Mouse (Mus musculus): ENCODE data around the gene Esf1. TPM values are rescaled to one million over a fixed set of nuclear protein-coding genes. Genes with fewer than 3 reads are reported as not detected.
"Not testable (repeated sequence)": the region's sequence is repeated elsewhere in the genome, so short reads cannot be mapped to it uniquely, and the experiment has no call there.

Gene Esf1
- polyA plus RNA-seq, 1 experiment from 2014 or later = 26.2 TPM

- Histone ChIP-seq H3K27me3 (no peaks in the 10 kb centered on the region), H3K27ac (no peak overlapping the region), H3K4me2 (no peak overlapping the region), H3K36me3 (ENCODE audit: poor library complexity, severe bottlenecking) (no peaks in the 10 kb centered on the region), H3K9ac (no peak overlapping the region), H3K4me1 (no peaks in the 10 kb centered on the region), H3K4me3 (no peak overlapping the region), H3K9me3 (replicated peaks) (no peaks in the 10 kb centered on the region)
- 91% methylated on average over 11 of the region's 11 CpGs for WGBS
- no peak for ATAC-seq
Measured at GRCm38 (mm10) chr2:140080747-140081577, 89.4 kb downstream of the Esf1 start.

- H3K27me3 ChIP-seq; H3K4me1 ChIP-seq; ATAC-seq; H3K4me2 ChIP-seq; H3K9me3 ChIP-seq (replicated peaks); H3K36me3 ChIP-seq (ENCODE audit: poor library complexity, severe bottlenecking); H3K9ac ChIP-seq; H3K4me3 ChIP-seq; H3K27ac ChIP-seq: not testable (repeated sequence)
Measured at GRCm38 (mm10) chr2:140079284-140079683, 91.1 kb downstream of the Esf1 start.

GRCm38 (mm10) chr2:140078600-140079280 is 91.6 kb downstream of the Esf1 start:
- ATAC-seq = no peak
- H3K4me2 ChIP-seq = no peak overlapping the region

GRCm38 (mm10) chr2:140077476-140077875 is 92.9 kb downstream of the Esf1 start:
- H3K4me3 ChIP-seq = no peak overlapping the region
- H3K27me3 ChIP-seq = no peaks in the 10 kb centered on the region
- H3K27ac ChIP-seq = no peak overlapping the region
- H3K9me3 ChIP-seq (replicated peaks) = no peaks in the 10 kb centered on the region
- WGBS = 35% methylated on average over 1 of the region's 1 CpGs
- no peaks in the 10 kb centered on the region for H3K4me1 ChIP-seq
- H3K4me2 ChIP-seq = no peak overlapping the region
- H3K9ac ChIP-seq = no peak overlapping the region
- ATAC-seq = no peak
- no peaks in the 10 kb centered on the region for H3K36me3 ChIP-seq (ENCODE audit: poor library complexity, severe bottlenecking)

More at GRCm38 (mm10) chr2:140078600-140079280, 91.6 kb downstream of the Esf1 start:
- 56% methylated on average over 6 of the region's 6 CpGs for WGBS
- Histone ChIP-seq H3K9ac (no peak overlapping the region), H3K36me3 (ENCODE audit: poor library complexity, severe bottlenecking) (no peaks in the 10 kb centered on the region), H3K4me1 (no peaks in the 10 kb centered on the region), H3K4me3 (no peak overlapping the region), H3K9me3 (replicated peaks) (no peaks in the 10 kb centered on the region), H3K27ac (no peak overlapping the region), H3K27me3 (no peaks in the 10 kb centered on the region)

- no peak for ATAC-seq
- Histone ChIP-seq H3K4me2 (no peak overlapping the region), H3K4me1 (no peaks in the 10 kb centered on the region), H3K27me3 (no peaks in the 10 kb centered on the region), H3K36me3 (ENCODE audit: poor library complexity, severe bottlenecking) (no peaks in the 10 kb centered on the region), H3K9ac (no peak overlapping the region), H3K9me3 (replicated peaks) (no peaks in the 10 kb centered on the region), H3K4me3 (no peak overlapping the region), H3K27ac (no peak overlapping the region)
- 88% methylated on average over 3 of the region's 3 CpGs for WGBS
Measured at GRCm38 (mm10) chr2:140075150-140075549, 95.2 kb downstream of the Esf1 start.

Other genes with a start within 250 kb of the Esf1 start
- 16.1 and 16.7 TPM in 2 replicates for gene Tasp1, start 103.8 kb downstream of the Esf1 start, polyA plus RNA-seq (2015; fragmentation: Nextera tagmentation; extraction: Ambion mirVana)
- not detected in 2 replicates for gene Gm17374, start 18.5 kb downstream of the Esf1 start, polyA plus RNA-seq (2015; fragmentation: Nextera tagmentation; extraction: Ambion mirVana)
- gene Ndufaf5, start 85 bp upstream of the Esf1 start, polyA plus RNA-seq (2015; fragmentation: Nextera tagmentation; extraction: Ambion mirVana) = 36.5 and 39.8 TPM in 2 replicates
- not detected in 2 replicates for gene Sel1l2, start 219.1 kb upstream of the Esf1 start, polyA plus RNA-seq (2015; fragmentation: Nextera tagmentation; extraction: Ambion mirVana)
- 60.2 and 73.5 TPM in 2 replicates for gene Macrod2, start 224.7 kb upstream of the Esf1 start, polyA plus RNA-seq (2015; fragmentation: Nextera tagmentation; extraction: Ambion mirVana)